Mouse (Mus musculus) Muller cell, postnatal 12 days (primary cell): Measurements from ENCODE around the gene Ldb1.

Experiments
- DNase-seq: peaks from one replicate; pipeline ENCODE4 v3.0.0-alpha.2; 2015; ENCODE audit errors: inconsistent ontology term

Ldb1 gene

GRCm38 (mm10) chr19:46044271-46044992 is 582 bp downstream of the Ldb1 start, which contains the start of gene Pprc1:
Pprc1 (plus strand) TSS chr19:46044886.
- DNase-seq = peak; percentile 83

- no peak for DNase-seq
These were observed 1.6 kb downstream of the Ldb1 start for GRCm38 (mm10) chr19:46043380-46043779.

- peak; percentile 74 for DNase-seq
These were observed 2.5 kb downstream of the Ldb1 start for GRCm38 (mm10) chr19:46042476-46043011.

- peak; percentile 92 for DNase-seq
These were observed 3.0 kb downstream of the Ldb1 start for GRCm38 (mm10) chr19:46041933-46042475.

- no peak for DNase-seq
These were observed 3.6 kb downstream of the Ldb1 start for GRCm38 (mm10) chr19:46041299-46041932.

DNA sequence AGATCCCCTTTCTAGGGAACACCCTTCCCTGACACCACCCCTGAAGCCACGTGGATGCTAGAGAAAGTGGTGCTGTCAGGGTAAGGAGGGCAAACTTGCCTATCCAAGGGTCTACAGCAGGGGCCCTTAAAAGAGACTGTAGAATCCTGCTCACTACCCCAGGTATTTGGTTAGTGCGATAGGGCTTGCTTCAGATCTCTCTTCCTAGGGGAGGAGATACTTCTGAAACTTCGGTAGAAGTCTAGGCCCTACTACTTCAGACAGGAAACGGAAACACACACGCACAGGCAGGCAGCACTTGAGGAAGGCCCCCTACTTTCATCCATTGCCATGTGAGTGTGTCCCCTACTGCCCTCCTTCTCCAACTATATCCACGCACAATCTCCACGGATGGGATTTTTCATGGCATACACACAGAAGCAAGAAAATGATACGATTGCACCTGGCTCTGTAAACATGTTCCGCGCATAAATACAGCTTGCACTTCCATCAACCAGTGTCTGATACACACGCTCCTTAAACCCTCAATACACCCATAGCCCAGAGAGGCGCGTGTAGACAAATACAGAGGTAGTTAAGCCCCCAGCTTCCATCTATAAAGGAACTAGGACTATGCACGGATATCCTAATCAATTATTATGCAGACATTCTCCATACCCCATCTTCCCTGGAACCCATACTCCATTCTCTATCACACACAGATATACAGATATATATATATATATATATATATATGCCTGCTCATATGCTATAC is 4.7 kb downstream of the Ldb1 start:
- DNase-seq = no peak

DNA sequence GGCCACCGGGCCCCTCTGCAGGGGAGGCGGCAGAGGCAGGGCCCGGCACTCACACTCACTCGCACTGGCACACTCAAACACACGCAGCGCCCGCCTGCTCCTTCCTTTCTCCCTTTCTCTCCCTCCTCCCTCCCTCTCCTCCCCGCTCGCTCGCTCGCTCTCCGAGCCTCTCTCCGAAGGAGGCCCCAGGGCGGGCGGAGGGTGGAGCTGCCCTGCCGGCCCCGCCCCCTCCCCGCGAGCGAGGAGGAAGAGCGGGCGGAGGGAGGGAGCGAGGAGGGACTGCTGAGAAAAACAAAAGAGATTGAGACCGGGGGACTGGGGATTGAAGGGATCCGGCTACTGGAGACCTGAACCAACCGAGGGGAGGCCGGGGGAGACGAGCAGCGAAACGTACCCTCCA is 5.5 kb downstream of the Ldb1 start:
- DNase-seq = peak; percentile 96

GRCm38 (mm10) chr19:46038851-46039260 is 6.2 kb downstream of the Ldb1 start:
- no peak for DNase-seq

GRCm38 (mm10) chr19:46037925-46038850 is 6.8 kb downstream of the Ldb1 start:
- DNase-seq = no peak

GRCm38 (mm10) chr19:46037243-46037924 is 7.6 kb downstream of the Ldb1 start:
- no peak for DNase-seq

- DNase-seq = no peak
These were observed 8.4 kb downstream of the Ldb1 start for GRCm38 (mm10) chr19:46036477-46037242.

DNA sequence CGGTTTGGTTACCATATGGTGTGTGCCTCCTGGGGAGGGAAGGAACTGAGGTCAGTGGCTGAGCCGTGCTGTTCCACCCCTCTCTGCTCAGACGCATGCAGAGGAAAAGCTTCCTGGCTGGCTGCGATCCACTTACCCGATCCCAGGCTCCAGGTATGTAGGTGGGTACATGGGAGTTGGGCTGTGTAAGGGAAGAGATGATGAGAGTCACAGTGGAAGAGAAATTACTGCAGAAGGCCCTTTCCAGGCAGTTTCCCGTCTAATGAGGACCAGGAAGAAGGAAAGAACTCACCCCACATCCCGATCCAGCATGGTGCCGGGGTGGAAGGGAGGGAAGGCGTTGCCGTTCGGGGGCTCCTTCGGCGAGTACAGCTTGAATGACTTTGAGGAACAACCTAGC is 9.0 kb downstream of the Ldb1 start:
- no peak for DNase-seq

DNA sequence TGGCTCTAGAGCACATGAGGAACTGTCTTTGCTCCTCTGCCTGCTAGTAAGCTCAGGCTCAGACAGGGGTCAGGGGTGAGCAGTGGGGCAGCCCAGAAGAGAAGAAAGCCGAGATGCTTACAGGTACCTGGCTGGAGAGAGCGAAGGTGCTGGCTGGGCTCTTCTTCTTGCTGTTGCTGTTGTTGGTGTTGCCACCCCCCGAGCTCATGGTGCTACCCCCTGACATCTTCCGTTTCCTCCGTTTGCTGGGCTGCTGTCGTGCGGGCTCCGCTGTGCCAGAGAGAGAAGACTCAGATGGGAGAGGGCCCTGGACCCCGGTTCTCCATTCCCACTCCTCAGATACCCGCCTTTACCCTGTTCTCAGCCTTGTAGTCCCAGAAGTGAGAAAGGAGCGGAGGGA is 11.1 kb downstream of the Ldb1 start:
- no peak for DNase-seq

- DNase-seq = no peak
These were observed 12.1 kb downstream of the Ldb1 start for GRCm38 (mm10) chr19:46032731-46033510.

DNA sequence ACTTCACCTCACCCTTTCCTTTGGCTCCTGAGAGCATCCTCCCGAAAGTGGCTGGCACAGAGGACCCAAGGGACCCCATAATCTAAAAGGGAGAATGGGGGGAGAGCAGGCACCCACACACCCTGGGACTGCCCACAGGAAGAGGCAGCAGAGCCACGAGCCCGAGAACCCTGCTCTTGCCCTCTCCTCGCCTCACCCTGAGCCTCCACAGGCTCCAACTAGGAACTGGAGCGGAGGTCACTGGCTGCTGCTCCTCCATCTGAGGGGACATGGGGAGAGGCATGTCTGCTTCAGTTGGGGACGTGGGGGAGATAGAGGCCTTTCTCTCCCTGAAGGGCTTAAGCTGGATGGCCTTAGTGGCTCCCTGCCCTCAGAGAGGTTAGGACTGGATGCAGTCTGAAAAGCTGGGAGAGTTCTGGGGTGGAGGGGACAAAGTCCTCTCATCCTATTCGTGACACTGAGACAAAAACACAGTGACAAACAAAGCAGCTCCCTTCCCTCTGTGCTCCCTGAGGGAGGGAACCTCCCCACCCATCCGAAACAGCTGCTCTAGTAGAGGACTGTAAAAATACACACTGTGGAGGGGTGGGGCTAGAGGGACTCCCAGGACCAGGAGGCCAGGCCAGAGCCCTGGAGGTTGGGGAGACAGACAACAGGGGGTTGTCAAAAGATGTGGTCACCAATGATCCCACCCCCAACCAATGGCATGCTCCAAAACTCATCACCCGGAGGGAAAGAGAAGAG is 13.2 kb downstream of the Ldb1 start:
- DNase-seq = no peak

DNA sequence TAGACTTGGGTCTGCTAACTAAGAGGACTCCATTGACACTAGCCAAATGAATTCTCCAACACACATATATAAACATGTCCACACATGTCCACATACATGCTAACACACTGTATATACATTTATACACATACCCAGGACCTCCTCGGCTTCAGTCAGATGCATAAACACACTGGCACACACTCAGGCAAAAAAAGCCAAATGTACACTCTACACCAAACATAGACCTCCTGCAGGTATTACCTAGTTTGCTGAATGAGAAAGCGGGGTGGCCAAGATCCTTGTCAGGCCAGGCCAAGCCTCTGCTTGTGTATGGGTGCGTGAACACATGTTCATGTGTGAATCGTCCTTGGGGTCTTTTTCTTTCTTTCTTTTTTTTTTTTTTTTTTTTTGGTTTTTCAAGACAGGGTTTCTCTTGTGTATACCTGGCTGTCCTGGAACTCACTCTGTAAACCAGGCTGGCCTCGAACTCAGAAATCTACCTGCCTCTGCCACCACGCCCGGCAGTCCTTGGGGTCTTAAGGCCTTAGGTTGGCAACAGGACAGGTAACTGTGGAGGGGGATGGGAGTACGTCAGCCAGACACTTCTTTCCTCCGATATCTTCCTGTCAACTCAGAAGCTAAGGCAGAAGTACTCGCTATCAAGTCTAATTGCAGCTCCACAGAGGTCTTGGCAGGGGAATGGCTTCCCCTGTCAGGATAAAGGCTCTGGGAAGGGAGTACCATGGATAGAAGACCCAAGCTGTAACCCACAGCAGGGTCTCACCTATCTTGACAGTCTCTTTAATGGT is 14.6 kb downstream of the Ldb1 start:
- no peak for DNase-seq

- no peak for DNase-seq
These were observed 15.4 kb downstream of the Ldb1 start for GRCm38 (mm10) chr19:46029652-46030051.
